Mouse (Mus musculus) MEL (cell line): ENCODE results near the gene Unc13a. TPM values are rescaled to one million over a fixed set of nuclear protein-coding genes. Genes with fewer than 3 reads are reported as not detected.

Experiments used
- DNase-seq: peaks from one replicate; pipeline ENCODE4 v3.0.0; 2011; ENCODE audit warnings: low read depth, low spot score
- H3K27ac ChIP-seq: 2 replicates; pipeline ENCODE4 v1.5.1; 2012; ENCODE audit warnings: low read depth, mild to moderate bottlenecking, control low read depth, low read length, moderate library complexity; ENCODE audit not compliant: control insufficient read depth
- H3K27me3 ChIP-seq, 2 experiments: fragments of 150-350 bp in 1 of 2; sonication (generic) in 1 of 2; 2 replicates each; pipeline ENCODE4 v1.6.1; 2012; ENCODE audit warnings: low read length in 2 of 2, mild to moderate bottlenecking in 2 of 2, improper control_type of control experiment in 1 of 2, moderate library complexity in 1 of 2; ENCODE audit not compliant: insufficient read depth in 2 of 2, control insufficient read depth in 1 of 2
- H3K36me3 ChIP-seq, 2 experiments: 2 replicates each; pipeline ENCODE4 v1.6.1; 2012 to 2014; ENCODE audit warnings: low read length in 2 of 2, improper control_type of control experiment in 1 of 2, inconsistent platforms in 1 of 2, mild to moderate bottlenecking in 1 of 2; ENCODE audit not compliant: insufficient read depth in 2 of 2, control insufficient read depth in 1 of 2
- H3K4me1 ChIP-seq, 2 experiments: fragments of 150-350 bp in 1 of 2; sonication (generic) in 1 of 2; 2 replicates each; pipeline ENCODE4 v1.6.1; 2012; ENCODE audit warnings: low read length in 2 of 2, improper control_type of control experiment in 1 of 2, mild to moderate bottlenecking in 1 of 2; ENCODE audit not compliant: insufficient read depth in 2 of 2, control insufficient read depth in 1 of 2
- H3K4me3 ChIP-seq, 2 experiments: fragments of 150-350 bp in 1 of 2; sonication (generic) in 1 of 2; 2 replicates each; pipeline ENCODE4 v1.5.1; 2012; ENCODE audit warnings: low read depth in 2 of 2, low read length in 2 of 2, mild to moderate bottlenecking in 2 of 2, moderate library complexity in 2 of 2, control low read depth in 1 of 2, improper control_type of control experiment in 1 of 2; ENCODE audit not compliant: control insufficient read depth in 1 of 2, insufficient read depth in 1 of 2
- H3K79me2 ChIP-seq: 2 replicates; pipeline ENCODE4 v1.6.1; 2012; ENCODE audit warnings: mild to moderate bottlenecking, low read length, moderate library complexity; ENCODE audit not compliant: control insufficient read depth, poor library complexity, insufficient read depth
- H3K9ac ChIP-seq: 2 replicates; pipeline ENCODE4 v1.6.1; 2012; ENCODE audit warnings: low read depth, mild to moderate bottlenecking, control low read depth, low read length, moderate library complexity; ENCODE audit not compliant: control insufficient read depth, poor library complexity, severe bottlenecking
- H3K9me3 ChIP-seq: fragments of 150-350 bp; sonication (generic); replicated peaks from 2 replicates; pipeline ENCODE4 v1.6.1; 2012; ENCODE audit warnings: mild to moderate bottlenecking, low read length, improper control_type of control experiment, moderate library complexity; ENCODE audit not compliant: insufficient read depth
- CHD2 ChIP-seq: IDR thresholded peaks from 2 replicates; pipeline ENCODE4 v1.6.1; 2011; ENCODE audit warnings: low read length, improper control_type of control experiment
- CTCF ChIP-seq, 3 experiments: IDR thresholded peaks in 2 of 3; conservative IDR thresholded peaks in 1 of 3; 2 replicates each; pipeline ENCODE4 v1.5.1; 2011 to 2012; ENCODE audit warnings: low read length in 3 of 3, low read depth in 2 of 3, mild to moderate bottlenecking in 2 of 3, improper control_type of control experiment in 1 of 3, inconsistent platforms in 1 of 3, mixed read lengths in 1 of 3, moderate library complexity in 1 of 3; ENCODE audit not compliant: control insufficient read depth in 1 of 3, insufficient read depth in 1 of 3, poor library complexity in 1 of 3, severe bottlenecking in 1 of 3
- E2F4 ChIP-seq: IDR thresholded peaks from 2 replicates; pipeline ENCODE4 v1.6.1; 2011; ENCODE audit warnings: low read depth, low read length, improper control_type of control experiment, borderline replicate concordance
- GATA1 ChIP-seq: IDR thresholded peaks from 2 replicates; pipeline ENCODE4 v1.6.1; 2011; ENCODE audit warnings: low read depth, low read length, improper control_type of control experiment
- HCFC1 ChIP-seq: IDR thresholded peaks from 2 replicates; pipeline ENCODE4 v1.6.1; 2012; ENCODE audit warnings: low read depth, mild to moderate bottlenecking, inconsistent platforms, low read length, improper control_type of control experiment, moderate library complexity
- KAT2A ChIP-seq: conservative IDR thresholded peaks from 2 replicates; pipeline ENCODE4 v1.6.1; 2012; ENCODE audit warnings: low read depth, low read length, improper control_type of control experiment, inconsistent platforms
- MAX ChIP-seq: IDR thresholded peaks from 2 replicates; pipeline ENCODE4 v1.6.1; 2011; ENCODE audit warnings: low read length, improper control_type of control experiment
- MAZ ChIP-seq: IDR thresholded peaks from 2 replicates; pipeline ENCODE4 v1.6.1; 2012; ENCODE audit warnings: low read depth, mild to moderate bottlenecking, inconsistent platforms, low read length, improper control_type of control experiment
- MXI1 ChIP-seq: IDR thresholded peaks from 2 replicates; pipeline ENCODE4 v1.6.1; 2011; ENCODE audit warnings: mild to moderate bottlenecking, low read depth, low read length, improper control_type of control experiment
- NRF1 ChIP-seq: IDR thresholded peaks from 2 replicates; pipeline ENCODE4 v1.6.1; 2014; ENCODE audit warnings: low read depth, mild to moderate bottlenecking, inconsistent platforms, low read length, improper control_type of control experiment, moderate library complexity; ENCODE audit not compliant: poor library complexity, insufficient read depth, severe bottlenecking
- POLR2A ChIP-seq, 2 experiments: IDR thresholded peaks; 2 replicates each; pipeline ENCODE4 v1.6.1; 2011 to 2012; ENCODE audit warnings: low read length in 2 of 2, mild to moderate bottlenecking in 2 of 2, control low read depth in 1 of 2, improper control_type of control experiment in 1 of 2, low read depth in 1 of 2, moderate library complexity in 1 of 2; ENCODE audit not compliant: control insufficient read depth in 1 of 2, insufficient read depth in 1 of 2, poor library complexity in 1 of 2
- POLR2AphosphoS5 ChIP-seq: IDR thresholded peaks from 2 replicates; pipeline ENCODE4 v1.6.1; 2012; ENCODE audit warnings: low read depth, borderline replicate concordance, mild to moderate bottlenecking, inconsistent platforms, low read length, moderate library complexity, mixed read lengths
- RAD21 ChIP-seq: IDR thresholded peaks from 2 replicates; pipeline ENCODE4 v1.6.1; 2011; ENCODE audit warnings: mild to moderate bottlenecking, low read depth, low read length, improper control_type of control experiment
- TCF12 ChIP-seq: IDR thresholded peaks from 2 replicates; pipeline ENCODE4 v1.6.1; 2014; ENCODE audit warnings: low read depth, mild to moderate bottlenecking, inconsistent platforms, low read length, improper control_type of control experiment, moderate library complexity
- UBTF ChIP-seq: IDR thresholded peaks from 2 replicates; pipeline ENCODE4 v1.6.1; 2012; ENCODE audit warnings: low read depth, mild to moderate bottlenecking, inconsistent platforms, low read length, improper control_type of control experiment, moderate library complexity, borderline replicate concordance; ENCODE audit not compliant: insufficient read depth
- USF1 ChIP-seq: IDR thresholded peaks from 2 replicates; pipeline ENCODE4 v1.6.1; 2014; ENCODE audit warnings: low read depth, mild to moderate bottlenecking, inconsistent platforms, low read length, improper control_type of control experiment, moderate library complexity
- ZC3H11A ChIP-seq: IDR thresholded peaks from 2 replicates; pipeline ENCODE4 v1.6.1; 2012; ENCODE audit warnings: low read depth, mild to moderate bottlenecking, inconsistent platforms, low read length, improper control_type of control experiment
- ZKSCAN1 ChIP-seq: IDR thresholded peaks from 2 replicates; pipeline ENCODE4 v1.6.1; 2012; ENCODE audit warnings: low read depth, mild to moderate bottlenecking, inconsistent platforms, low read length, improper control_type of control experiment, moderate library complexity
- ZNF384 ChIP-seq: IDR thresholded peaks from 2 replicates; pipeline ENCODE4 v1.6.1; 2012; ENCODE audit warnings: low read depth, mild to moderate bottlenecking, inconsistent platforms, low read length, improper control_type of control experiment
- polyA plus RNA-seq, 2 experiments: library from polyadenylated mRNA; stranded (reverse) in 1 of 2; unstranded in 1 of 2; fragments of >175 nt in 1 of 2; fragments of >200 nt in 1 of 2; gene quantifications; 2 replicates each; pipeline versions ENCODE4 v1.2.1 to v1.2.4; 2012; ENCODE audit warnings: low replicate concordance in 2 of 2, low read depth in 1 of 2; ENCODE audit not compliant: insufficient read length in 2 of 2, insufficient read depth in 1 of 2, missing spikeins in 1 of 2
- total RNA-seq: library from RNA; depleted of rRNA; stranded (reverse); fragments of 300-350 nt; gene quantifications from 2 replicates; pipeline ENCODE4 v1.2.3, GENCODE M21; 2012

Gene Unc13a
- total and polyA plus RNA-seq, 3 experiments = 0.81 to 3.6 TPM; not detected in 1

- no peak for TF ChIP-seq TCF12
- TF ChIP-seq POLR2AphosphoS5 = no peak
- no peak for TF ChIP-seq ZNF384
- TF ChIP-seq CTCF (IDR thresholded peaks at IDR 0.05 in 2 of 3, conservative IDR thresholded peaks at IDR 0.05 in 1 of 3; ENCODE audit: control insufficient read depth in 1 of 3, insufficient read depth in 1 of 3, low read depth in 2 of 3, low read length in 3 of 3, poor library complexity in 1 of 3, severe bottlenecking in 1 of 3) = no peak
- peak; percentile 34; the same call in 1 of the 2 replicates for TF ChIP-seq NRF1
- TF ChIP-seq GATA1 = no peak
- 0 out of 2 replicates have a peak, but pooled peaks have one; percentile 24 for TF ChIP-seq E2F4
- no peak for TF ChIP-seq ZC3H11A
- no peak for TF ChIP-seq ZKSCAN1
- peak; percentile 36; the same call in 1 of the 2 replicates for TF ChIP-seq USF1
- peak; percentile 83; the same call in 1 of the 2 replicates for TF ChIP-seq MAX
Measured at GRCm38 (mm10) chr8:71610822-71611651, 60.5 kb downstream of the Unc13a start, which contains the start of gene Colgalt1 (continued).

- no peak overlapping the region for H3K4me3 ChIP-seq
- TF ChIP-seq TCF12 (no peak), UBTF (no peak), MAZ (no peak), ZKSCAN1 (no peak), RAD21 (no peak), CHD2 (no peak), KAT2A (no peak), HCFC1 (no peak), MXI1 (no peak), POLR2A (IDR thresholded peaks at IDR 0.05; ENCODE audit: control insufficient read depth in 1 of 2, insufficient read depth in 1 of 2, low read depth in 1 of 2, low read length in 2 of 2, poor library complexity in 1 of 2) (no peak)
- no peaks in the 10 kb centered on the region for H3K27me3 ChIP-seq
- no peak overlapping the region for H3K27ac ChIP-seq
- no peaks in the 10 kb centered on the region for H3K9me3 ChIP-seq
- no peaks in the 10 kb centered on the region for H3K79me2 ChIP-seq
- no peaks in the 10 kb centered on the region for H3K4me1 ChIP-seq
- H3K9ac ChIP-seq = no peak overlapping the region
- no peaks in the 10 kb centered on the region for H3K36me3 ChIP-seq
- DNase-seq = no peak
Measured at GRCm38 (mm10) chr8:71604021-71604420, 67.5 kb downstream of the Unc13a start.
